Mouse (Mus musculus) stomach, embryonic 16.5 days (tissue): Measurements from ENCODE around the gene Prb1. TPM values are rescaled to one million over a fixed set of nuclear protein-coding genes. Genes with fewer than 3 reads are reported as not detected.
"Not testable (repeated sequence)": the region's sequence is repeated elsewhere in the genome, so short reads cannot be mapped to it uniquely, and the experiment has no call there.

Experiments
- ATAC-seq: fragments of 200-750 bp; cut with Nextera tagmentation; 2 replicates; pipeline ENCODE4 v1.8.0; 2017; ENCODE audit warnings: moderate number of reproducible peaks, moderate TSS enrichment; ENCODE audit not compliant: insufficient read depth, low FRiP score
- H3K27ac ChIP-seq: fragments of 300-500 bp; sonication (generic); 2 replicates; pipeline ENCODE4 v1.5.1; 2014; ENCODE audit warnings: low read length
- H3K27me3 ChIP-seq: fragments of 300-500 bp; sonication (generic); 2 replicates; pipeline ENCODE4 v1.6.1; 2014; ENCODE audit warnings: low read length, control low read depth, mixed read lengths; ENCODE audit not compliant: control insufficient read depth, insufficient read depth
- H3K36me3 ChIP-seq: fragments of 300-500 bp; sonication (generic); 2 replicates; pipeline ENCODE4 v1.6.1; 2014; ENCODE audit warnings: low read length; ENCODE audit not compliant: control insufficient read depth, insufficient read depth
- H3K4me1 ChIP-seq: fragments of 300-500 bp; sonication (generic); 2 replicates; pipeline ENCODE4 v1.6.1; 2014; ENCODE audit warnings: low read length, control low read depth, mixed read lengths; ENCODE audit not compliant: control insufficient read depth, insufficient read depth
- H3K4me2 ChIP-seq: fragments of 300-500 bp; sonication (generic); 2 replicates; pipeline ENCODE4 v1.6.1; 2014; ENCODE audit warnings: low read depth, low read length, mixed read lengths
- H3K4me3 ChIP-seq: fragments of 300-500 bp; sonication (generic); replicated peaks from 2 replicates; pipeline ENCODE4 v1.5.1; 2014; ENCODE audit warnings: mild to moderate bottlenecking, low read length
- H3K9ac ChIP-seq: fragments of 300-500 bp; sonication (generic); 2 replicates; pipeline ENCODE4 v1.6.1; 2014; ENCODE audit warnings: low read length
- H3K9me3 ChIP-seq: fragments of 300-500 bp; sonication (generic); replicated peaks from 2 replicates; pipeline ENCODE4 v1.6.1; 2016; ENCODE audit warnings: low read length, control low read depth; ENCODE audit not compliant: control insufficient read depth
- polyA plus RNA-seq: library from polyadenylated mRNA; unstranded; fragments of >200 nt; fragmentation: Nextera tagmentation; extraction: Ambion mirVana; gene quantifications from 2 replicates; pipeline ENCODE4 v1.2.1, GENCODE M21; 2015

Prb1 gene
- not detected in 2 replicates for polyA plus RNA-seq

DNA sequence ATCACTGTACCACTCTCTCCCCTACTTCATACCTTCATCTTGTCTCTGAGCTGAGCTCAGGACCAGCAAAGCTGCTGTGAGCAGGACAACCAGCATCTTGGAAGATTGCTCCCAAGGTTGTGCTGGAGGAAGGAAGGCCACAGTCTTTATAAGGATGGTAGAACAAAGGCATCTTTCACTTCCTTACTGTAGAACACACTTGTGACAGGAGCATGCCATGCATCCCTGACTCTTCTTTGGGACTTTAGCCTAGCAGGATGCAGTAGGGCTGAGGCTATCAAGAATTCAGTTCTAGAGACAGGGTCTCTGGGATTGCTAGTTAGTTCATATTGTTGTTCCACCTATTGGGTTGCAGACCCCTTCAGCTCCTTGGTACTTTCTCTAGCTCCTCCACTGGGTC, at the start of gene Prb1:
TSS of gene Prb1 (minus strand) at position 101 of the 400 bp plus-strand sequence.
- not testable (repeated sequence) for H3K4me3 ChIP-seq, H3K9me3 ChIP-seq, H3K27ac ChIP-seq, H3K4me1 ChIP-seq, H3K27me3 ChIP-seq, ATAC-seq, H3K9ac ChIP-seq, H3K4me2 ChIP-seq, H3K36me3 ChIP-seq

Other genes starting within 250 kb of the Prb1 start
- gene Prpmp5, start 104.2 kb upstream of the Prb1 start, polyA plus RNA-seq = not detected in 2 replicates
- gene Gm8882, start 153.6 kb upstream of the Prb1 start, polyA plus RNA-seq = not detected in 2 replicates